Mouse (Mus musculus): ENCODE data around the gene Trim2. TPM values are rescaled to one million over a fixed set of nuclear protein-coding genes. Genes with fewer than 3 reads are reported as not detected.

Gene Trim2
- polyA plus RNA-seq, 2 experiments from 2014 or later = 1.2 to 2.3 TPM

DNA sequence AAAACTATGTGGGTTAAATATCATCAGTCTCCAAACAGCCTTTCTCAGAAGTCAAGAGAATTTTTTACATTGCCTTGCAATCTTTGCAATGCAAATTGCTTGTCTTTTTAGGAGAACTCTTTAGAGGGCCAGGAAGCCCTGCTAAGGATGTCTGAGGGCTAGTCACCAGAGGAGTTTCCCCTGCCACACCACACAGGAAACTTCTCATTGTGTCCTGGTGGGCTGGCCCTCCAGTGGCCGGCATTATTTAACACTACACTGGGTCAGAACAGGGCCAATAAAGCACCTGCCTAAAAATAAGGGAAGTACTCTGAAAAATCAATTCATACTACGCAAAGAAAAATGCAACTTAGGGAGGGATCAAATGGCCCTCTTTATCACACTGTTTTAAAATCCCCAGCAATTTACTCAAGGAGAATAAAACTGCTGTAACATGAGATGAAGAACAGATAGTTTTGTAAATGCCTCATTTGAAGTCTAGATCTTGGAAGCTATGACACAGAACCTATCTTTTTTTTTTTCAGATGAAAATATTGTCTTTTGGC lies 87.4 kb downstream of the Trim2 start:
- ATAC-seq = no peak

- ATAC-seq = no peak
Measured at GRCm38 (mm10) chr3:84218498-84218897, 88.2 kb downstream of the Trim2 start.

DNA sequence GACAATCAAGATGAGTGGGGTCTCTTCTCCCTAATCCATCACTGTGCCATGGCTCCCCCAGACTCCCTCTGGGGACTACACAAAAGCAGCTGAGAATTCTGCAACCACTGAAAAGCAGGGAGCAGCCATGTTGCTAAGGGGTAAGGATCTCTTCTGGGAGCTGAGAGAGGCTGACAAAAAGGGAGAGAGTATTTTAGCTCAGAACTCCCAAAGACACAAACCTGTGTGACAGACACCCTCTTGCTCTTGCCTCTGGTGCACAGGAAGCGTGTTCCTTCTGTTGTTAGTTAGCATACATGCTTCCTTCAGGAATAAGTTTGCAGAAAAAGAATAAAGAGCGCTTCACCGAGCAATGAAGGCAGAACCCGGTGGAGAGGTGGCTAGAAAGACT lies 88.7 kb downstream of the Trim2 start:
- ATAC-seq = no peak

GRCm38 (mm10) chr3:84217118-84217960 lies 89.3 kb downstream of the Trim2 start:
- ATAC-seq = no peak

DNA sequence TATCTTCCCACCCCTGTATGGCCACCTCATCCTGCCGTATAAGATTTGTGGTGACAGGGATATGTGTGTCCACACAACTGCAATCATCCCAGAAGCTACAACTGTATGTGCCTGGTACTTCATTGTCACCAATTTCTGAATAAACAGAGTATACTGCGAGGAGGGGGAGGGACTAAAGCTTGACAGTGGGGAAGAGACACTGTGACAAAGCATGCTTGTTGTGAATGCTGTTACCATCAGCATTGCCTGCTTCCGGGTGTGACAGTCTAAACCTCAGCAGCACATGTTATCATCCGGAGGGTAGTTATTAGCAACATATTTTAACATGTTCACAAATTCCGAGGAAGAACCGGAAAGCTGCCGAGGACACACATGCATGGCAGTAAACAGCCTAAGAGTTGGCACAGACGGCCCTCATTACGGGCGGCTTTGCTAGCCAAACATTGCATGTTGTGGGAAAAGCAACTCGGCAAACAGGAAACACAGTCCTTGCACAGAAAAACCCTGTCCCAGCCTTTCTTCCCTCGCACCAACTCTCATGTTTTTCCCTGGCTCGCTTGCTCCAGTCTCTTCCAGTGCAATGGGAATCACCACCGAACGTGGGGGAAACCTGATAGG lies 90.8 kb downstream of the Trim2 start:
- ATAC-seq = no peak

GRCm38 (mm10) chr3:84215253-84215652 lies 91.4 kb downstream of the Trim2 start:
- no peak for ATAC-seq

DNA sequence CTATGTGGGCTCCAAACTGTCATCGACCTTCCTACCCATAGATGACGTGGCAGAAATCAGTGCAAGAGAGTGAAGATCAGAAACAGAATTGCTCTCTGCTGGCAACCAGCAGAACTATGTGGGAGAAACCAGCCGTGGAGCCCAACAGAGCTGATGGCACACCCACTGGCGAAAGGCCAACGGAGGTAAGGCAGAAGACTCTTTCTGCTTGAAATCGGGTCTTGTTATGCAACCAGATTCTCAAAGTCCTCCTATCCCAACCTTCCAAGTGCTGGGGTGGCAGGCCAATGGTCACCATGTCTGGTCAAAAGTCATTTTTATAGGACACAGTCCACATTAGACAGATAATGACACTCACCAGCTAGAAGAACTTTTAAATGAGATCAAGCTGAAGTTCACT lies 92.2 kb downstream of the Trim2 start:
- no peak for ATAC-seq

GRCm38 (mm10) chr3:84211340-84211875 lies 95.3 kb downstream of the Trim2 start:
- no peak for ATAC-seq

- no peak for ATAC-seq
Measured at GRCm38 (mm10) chr3:84208917-84209513, 97.7 kb downstream of the Trim2 start.

GRCm38 (mm10) chr3:84208475-84208874 lies 98.2 kb downstream of the Trim2 start:
- ATAC-seq = no peak

DNA sequence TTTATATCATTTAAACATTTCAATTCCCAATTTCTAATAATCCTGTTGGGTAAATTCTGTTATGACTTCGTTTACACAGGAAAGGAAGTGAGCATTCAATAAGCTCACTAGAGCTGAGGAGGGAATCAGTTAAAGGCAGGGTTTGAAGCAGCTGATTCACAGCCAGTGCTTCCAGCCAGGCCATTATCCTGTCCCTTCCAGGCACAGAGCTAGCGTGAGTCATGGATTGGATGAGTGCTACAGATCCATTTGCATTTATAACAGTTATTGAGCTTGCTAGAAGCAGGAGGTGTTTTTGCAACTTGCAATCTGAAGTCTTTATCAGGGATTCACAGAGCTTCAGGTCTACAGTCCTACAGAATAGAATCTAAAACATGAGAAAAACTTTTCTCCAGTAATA lies 99.3 kb downstream of the Trim2 start:
- no peak for ATAC-seq

GRCm38 (mm10) chr3:84206106-84206505 lies 100.6 kb downstream of the Trim2 start:
- no peak for ATAC-seq

GRCm38 (mm10) chr3:84205650-84206049 lies 101.0 kb downstream of the Trim2 start:
- no peak for ATAC-seq

GRCm38 (mm10) chr3:84204640-84205039 lies 102.0 kb downstream of the Trim2 start:
- ATAC-seq = no peak

DNA sequence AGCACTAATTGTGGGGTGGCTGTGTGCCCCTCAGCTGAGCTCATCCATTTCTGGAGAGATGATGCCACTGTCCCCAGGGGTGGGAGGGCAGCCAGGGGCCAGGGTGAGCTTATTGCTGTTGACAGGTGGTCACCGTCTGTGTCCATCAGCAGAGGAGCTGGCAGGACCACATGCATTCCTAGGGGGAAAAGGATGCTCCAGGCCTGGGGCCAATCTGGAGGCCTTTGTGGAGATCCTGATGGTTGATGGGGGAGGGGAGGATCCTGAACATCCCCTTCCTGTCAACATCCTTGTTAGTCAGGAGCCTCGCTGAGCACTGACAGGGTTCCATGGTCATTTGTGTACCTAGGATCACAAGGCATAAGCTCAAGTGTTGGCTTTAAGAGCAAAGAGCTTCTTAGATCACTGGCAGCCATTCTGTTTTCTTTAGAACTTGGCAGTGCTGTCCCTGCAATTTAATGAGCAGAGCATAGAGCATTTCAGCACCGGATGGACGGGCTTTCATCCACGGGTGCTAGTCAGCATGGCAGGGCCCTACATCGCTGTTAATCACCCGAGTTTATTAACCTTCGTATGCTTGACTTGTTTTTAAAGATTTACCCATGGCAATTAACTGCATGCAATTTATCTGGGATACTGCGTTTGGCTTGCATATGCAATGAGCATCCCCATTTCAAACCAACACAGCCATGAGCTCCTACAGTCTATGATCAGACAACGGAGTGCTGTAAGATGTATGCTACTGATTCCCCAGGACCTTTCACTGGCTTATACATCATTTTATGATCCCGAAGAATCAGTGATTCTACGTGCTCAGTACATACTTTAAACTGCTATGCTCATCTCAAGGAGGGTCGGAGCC lies 105.9 kb downstream of the Trim2 start:
- no peak for ATAC-seq

DNA sequence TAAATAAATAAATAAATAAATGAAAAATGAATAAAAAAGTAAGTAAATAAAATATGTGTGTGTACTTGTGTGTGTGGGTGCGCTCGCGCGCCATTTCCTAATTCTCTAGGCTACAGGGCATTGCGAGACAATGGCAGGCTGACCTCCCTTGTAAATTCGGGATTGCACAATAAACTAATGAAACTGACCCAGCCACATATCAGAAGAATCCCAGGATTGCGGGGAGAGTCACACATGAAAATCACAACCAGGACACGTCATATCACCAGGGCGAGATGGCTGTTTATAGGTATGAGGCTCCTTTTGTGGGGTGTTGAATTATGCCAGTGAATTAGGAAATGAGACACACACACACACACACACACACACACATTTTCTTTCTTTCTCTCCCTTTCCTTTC lies 107.2 kb downstream of the Trim2 start:
- ATAC-seq = no peak

GRCm38 (mm10) chr3:84198229-84198628 lies 108.4 kb downstream of the Trim2 start:
- no peak for ATAC-seq

- ATAC-seq = no peak
Measured at GRCm38 (mm10) chr3:84193881-84194280, 112.8 kb downstream of the Trim2 start.

DNA sequence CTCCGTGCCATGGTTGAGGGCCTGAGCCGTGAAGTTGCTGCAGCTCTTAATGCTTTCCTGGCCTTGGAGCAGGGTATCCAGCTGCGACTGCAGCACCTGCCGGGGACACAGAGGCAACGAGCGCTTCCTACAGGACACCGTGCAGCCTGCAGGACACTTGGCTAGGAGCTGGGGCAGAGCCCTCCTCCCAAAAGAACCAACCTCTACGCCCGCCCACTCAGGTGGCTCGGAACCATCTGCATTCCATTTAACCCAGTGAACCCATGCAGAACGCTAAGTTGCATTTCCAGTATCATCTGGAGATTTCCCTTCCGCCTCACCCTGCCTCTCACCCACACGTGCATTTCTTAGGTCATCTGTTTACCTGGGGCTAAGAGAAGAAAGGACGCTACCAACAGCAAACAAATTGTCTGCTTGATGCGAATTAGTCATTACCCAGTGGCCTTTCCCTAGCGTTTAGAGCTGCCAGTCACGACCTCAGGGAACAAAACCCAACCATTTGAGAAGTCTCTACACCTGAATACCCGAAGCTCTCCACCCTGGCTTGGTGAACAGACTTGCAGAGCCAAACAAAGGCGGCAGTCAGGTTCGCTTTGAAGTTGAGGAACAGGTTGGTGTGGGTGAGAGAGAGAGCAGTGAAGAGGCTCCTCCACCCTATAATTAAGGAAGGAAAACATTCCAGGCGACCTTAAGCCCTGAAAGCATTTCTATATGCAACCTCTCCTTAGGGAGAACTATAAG lies 115.4 kb downstream of the Trim2 start:
- ATAC-seq = no peak

GRCm38 (mm10) chr3:84190513-84191061 lies 116.1 kb downstream of the Trim2 start:
- no peak for ATAC-seq

- ATAC-seq = no peak
Measured at GRCm38 (mm10) chr3:84189629-84190173, 117.0 kb downstream of the Trim2 start.

All from activated CD4-positive, CD25-positive, alpha-beta regulatory T cell, adult 4 months (primary cell).